Mouse (Mus musculus): ENCODE measurements around the gene Rhbdd1. TPM values are rescaled to one million over a fixed set of nuclear protein-coding genes. Genes with fewer than 3 reads are reported as not detected.

Gene Rhbdd1
- total and polyA plus RNA-seq, 3 experiments = 7.5 to 10.4 TPM; not detected in 1

DNA sequence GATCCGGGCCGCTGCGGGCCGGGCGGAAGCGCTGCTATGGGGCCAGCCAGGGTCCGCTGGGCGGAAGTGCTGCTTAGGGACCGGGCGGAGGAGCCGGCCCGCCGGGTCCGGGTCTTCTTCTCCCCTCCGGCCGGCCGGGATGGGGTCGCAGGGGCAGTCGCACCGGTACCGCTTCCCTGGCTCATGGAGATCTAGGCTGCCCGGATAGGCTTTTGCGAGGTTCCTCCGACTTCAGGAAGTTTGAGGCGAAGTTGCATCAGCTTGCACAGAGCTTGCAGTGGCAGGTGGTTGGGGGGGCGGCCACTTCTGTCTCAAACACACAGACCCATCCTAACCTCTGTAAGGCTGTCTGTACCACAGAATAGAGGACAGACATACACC is 484 bp downstream of the Rhbdd1 start (continued):
- TF ChIP-seq TAL1 (IDR thresholded peaks at IDR 0.05; ENCODE audit: low read length) = no peak

DNA sequence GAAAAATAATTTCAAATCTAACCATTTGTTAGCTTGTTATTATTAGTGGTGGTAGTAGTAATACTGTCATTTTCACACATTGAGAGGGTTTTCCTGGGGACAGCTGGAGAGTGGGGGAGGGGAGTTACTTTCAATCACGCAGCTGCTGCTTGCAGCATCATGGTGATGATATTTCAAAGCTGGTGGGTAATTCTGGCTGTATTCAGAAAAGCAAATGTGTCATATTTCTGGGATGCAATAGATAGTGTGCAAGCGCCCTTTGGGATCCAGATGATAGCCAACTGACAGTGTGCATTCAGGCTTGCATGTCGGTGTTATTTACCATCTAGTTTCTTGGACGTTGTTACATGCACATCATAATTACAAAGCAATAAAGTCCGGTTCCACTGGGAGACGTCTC is 4.2 kb downstream of the Rhbdd1 start:
- H3K79me2 ChIP-seq (ENCODE audit: control insufficient read depth, insufficient read depth, low read length, poor library complexity) = peaks cover 15% of the 10 kb centered on the region
- TF ChIP-seq EP300 (IDR thresholded peaks at IDR 0.05; ENCODE audit: low read depth in 1 of 2, low read length in 2 of 2) (no peak), ZC3H11A (IDR thresholded peaks at IDR 0.05; ENCODE audit: low read depth, low read length) (no peak), CHD2 (IDR thresholded peaks at IDR 0.05; ENCODE audit: low read length) (no peak), JUND (IDR thresholded peaks at IDR 0.05; ENCODE audit: low read depth, low read length) (no peak)
- no peak overlapping the region for H3K4me3 ChIP-seq (ENCODE audit: control insufficient read depth in 1 of 2, insufficient read depth in 1 of 2, low read depth in 2 of 2, low read length in 2 of 2)
- peaks cover 3 to 12% of the 10 kb centered on the region in 2 experiments; a peak in 3 of 4 replicates for H3K4me1 ChIP-seq (ENCODE audit: control insufficient read depth in 1 of 2, insufficient read depth in 2 of 2, low read length in 2 of 2)
- H3K27me3 ChIP-seq (ENCODE audit: control insufficient read depth in 1 of 2, insufficient read depth in 2 of 2, low read length in 2 of 2) = no peaks in the 10 kb centered on the region
- H3K36me3 ChIP-seq (ENCODE audit: control insufficient read depth in 1 of 2, insufficient read depth in 2 of 2, low read length in 2 of 2) = peaks cover 0 to 12% of the 10 kb centered on the region in 2 experiments; a peak in 2 of 4 replicates
- no peak for DNase-seq (ENCODE audit: low read depth, low spot score)
- no peak overlapping the region for H3K9ac ChIP-seq (ENCODE audit: control insufficient read depth, low read depth, low read length, poor library complexity, severe bottlenecking)
- H3K9me3 ChIP-seq (replicated peaks; ENCODE audit: insufficient read depth, low read length) = no peaks in the 10 kb centered on the region
- no peak overlapping the region for H3K27ac ChIP-seq (ENCODE audit: control insufficient read depth, low read depth, low read length)

DNA sequence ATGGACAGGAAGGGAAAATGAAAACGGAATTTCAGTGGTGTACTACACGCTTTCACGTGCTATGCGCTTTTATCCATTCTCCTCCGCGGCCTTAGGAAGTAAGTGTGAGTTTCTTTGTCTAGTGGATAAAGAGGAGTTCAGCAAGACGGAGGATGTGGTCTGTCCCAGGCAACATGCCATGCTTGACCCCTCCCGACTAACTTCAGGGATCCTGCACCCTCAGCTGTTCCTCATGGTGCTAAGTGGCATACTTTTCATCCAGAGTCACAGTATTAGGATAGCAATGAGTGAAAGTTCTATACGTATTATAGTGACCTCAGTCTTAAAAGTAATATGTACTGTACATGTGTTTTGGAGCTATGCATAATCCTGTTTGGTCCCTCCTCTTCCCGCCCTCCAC is 4.6 kb downstream of the Rhbdd1 start:
- TF ChIP-seq EP300 (IDR thresholded peaks at IDR 0.05; ENCODE audit: low read depth in 1 of 2, low read length in 2 of 2) (no peak), NELFE (IDR thresholded peaks at IDR 0.05; ENCODE audit: low read depth, low read length) (no peak), TCF12 (IDR thresholded peaks at IDR 0.05; ENCODE audit: low read depth, low read length) (no peak), POLR2AphosphoS5 (IDR thresholded peaks at IDR 0.05; ENCODE audit: borderline replicate concordance, low read depth, low read length) (no peak), MXI1 (IDR thresholded peaks at IDR 0.05; ENCODE audit: low read depth, low read length) (no peak), GABPA (IDR thresholded peaks at IDR 0.05; ENCODE audit: low read depth, low read length) (no peak), TBP (IDR thresholded peaks at IDR 0.05; ENCODE audit: low read depth, low read length) (no peak), NRF1 (IDR thresholded peaks at IDR 0.05; ENCODE audit: insufficient read depth, low read depth, low read length, poor library complexity, severe bottlenecking) (no peak), SMC3 (IDR thresholded peaks at IDR 0.05; ENCODE audit: low read depth, low read length) (no peak), MYB (IDR thresholded peaks at IDR 0.05; ENCODE audit: low read depth, low read length) (no peak)
- Histone ChIP-seq H3K36me3 (ENCODE audit: control insufficient read depth in 1 of 2, insufficient read depth in 2 of 2, low read length in 2 of 2) (peaks cover 0 to 12% of the 10 kb centered on the region in 2 experiments; a peak in 2 of 4 replicates), H3K27ac (ENCODE audit: control insufficient read depth, low read depth, low read length) (no peak overlapping the region), H3K9me3 (replicated peaks; ENCODE audit: insufficient read depth, low read length) (no peaks in the 10 kb centered on the region), H3K4me3 (ENCODE audit: control insufficient read depth in 1 of 2, insufficient read depth in 1 of 2, low read depth in 2 of 2, low read length in 2 of 2) (no peak overlapping the region), H3K27me3 (ENCODE audit: control insufficient read depth in 1 of 2, insufficient read depth in 2 of 2, low read length in 2 of 2) (no peaks in the 10 kb centered on the region), H3K79me2 (ENCODE audit: control insufficient read depth, insufficient read depth, low read length, poor library complexity) (peaks cover 15% of the 10 kb centered on the region), H3K9ac (ENCODE audit: control insufficient read depth, low read depth, low read length, poor library complexity, severe bottlenecking) (no peak overlapping the region), H3K4me1 (ENCODE audit: control insufficient read depth in 1 of 2, insufficient read depth in 2 of 2, low read length in 2 of 2) (peaks cover 3 to 12% of the 10 kb centered on the region in 2 experiments; a peak in 3 of 4 replicates)
- DNase-seq (ENCODE audit: low read depth, low spot score) = no peak

Measured in MEL (cell line).